Mouse (Mus musculus) lung, embryonic 14.5 days (tissue): ENCODE measurements around the gene Ttc34. TPM values are rescaled to one million over a fixed set of nuclear protein-coding genes. Genes with fewer than 3 reads are reported as not detected.

ENCODE experiments used
- ATAC-seq: fragments of 200-750 bp; cut with Nextera tagmentation; 2 replicates; pipeline ENCODE4 v1.8.0; 2017; ENCODE audit warnings: mild to moderate bottlenecking, moderate TSS enrichment, moderate library complexity; ENCODE audit not compliant: insufficient read depth
- DNase-seq: peaks from one replicate; pipeline ENCODE4 v3.0.0-alpha.2; 2015
- H3K27ac ChIP-seq: fragments of 300-500 bp; sonication (generic); 2 replicates; pipeline ENCODE4 v1.5.1; 2014; ENCODE audit warnings: low read depth, mild to moderate bottlenecking, moderate library complexity
- H3K27me3 ChIP-seq: fragments of 300-500 bp; sonication (generic); 2 replicates; pipeline ENCODE4 v1.6.1; 2014; ENCODE audit warnings: low read length, control low read depth; ENCODE audit not compliant: insufficient read depth
- H3K36me3 ChIP-seq: fragments of 300-500 bp; sonication (generic); 2 replicates; pipeline ENCODE4 v1.6.1; 2014; ENCODE audit warnings: control low read depth; ENCODE audit not compliant: insufficient read depth
- H3K4me1 ChIP-seq: fragments of 300-500 bp; sonication (generic); 2 replicates; pipeline ENCODE4 v1.6.1; 2014; ENCODE audit warnings: antibody characterized with exemption, control low read depth; ENCODE audit not compliant: insufficient read depth
- H3K4me2 ChIP-seq: fragments of 300-500 bp; sonication (generic); 2 replicates; pipeline ENCODE4 v1.6.1; 2014; ENCODE audit warnings: mild to moderate bottlenecking
- H3K4me3 ChIP-seq: fragments of 300-500 bp; sonication (generic); 2 replicates; pipeline ENCODE4 v1.5.1; 2014; ENCODE audit warnings: low read depth, low read length
- H3K9ac ChIP-seq: fragments of 300-500 bp; sonication (generic); 2 replicates; pipeline ENCODE4 v1.6.1; 2014
- H3K9me3 ChIP-seq: fragments of 300-500 bp; sonication (generic); 2 replicates; pipeline ENCODE4 v1.6.1; 2016; ENCODE audit warnings: low read depth, low read length, control low read depth
- CTCF ChIP-seq: IDR thresholded peaks from 2 replicates; pipeline ENCODE4 v1.5.1; 2016; ENCODE audit warnings: antibody characterized with exemption, low read depth
- WGBS: fragments of 180-500 bp; shearing (Covaris S2); extraction: QIAGEN DNeasy Blood & Tissue Kit; methylation state at CpG from one replicate; pipeline ENCODE4 v1.1.7; 2014; 5-methylcytosine and 5-hydroxymethylcytosine counted together
- polyA plus RNA-seq: library from polyadenylated mRNA; unstranded; fragments of >200 nt; fragmentation: Nextera tagmentation; extraction: Ambion mirVana; gene quantifications from 2 replicates; pipeline ENCODE4 v1.2.1, GENCODE M21; 2014

Ttc34 gene
- polyA plus RNA-seq: 0.12 and 0.30 TPM in 2 replicates

- WGBS: 48% methylated on average over 2 of the region's 2 CpGs
- peak; percentile 87 for TF ChIP-seq CTCF
- ATAC-seq: peak; percentile 38; the same call in 1 of the 2 replicates
- DNase-seq: peak; percentile 61
- H3K9me3 ChIP-seq: no peaks in the 10 kb centered on the region
- no peak within 1 kb of the TSS for H3K27ac ChIP-seq
- H3K27me3 ChIP-seq: no peaks in the 10 kb centered on the region
- no peak within 1 kb of the TSS for H3K4me2 ChIP-seq
- no peaks in the 10 kb centered on the region for H3K4me1 ChIP-seq
- no peak within 1 kb of the TSS for H3K4me3 ChIP-seq
- H3K36me3 ChIP-seq: no peaks in the 10 kb centered on the region
- no peak within 1 kb of the TSS for H3K9ac ChIP-seq
Observed at GRCm38 (mm10) chr4:154837170-154837569, at the start of gene Ttc34. Gene Ttc34 (plus strand): TSS chr4:154837459.

DNA sequence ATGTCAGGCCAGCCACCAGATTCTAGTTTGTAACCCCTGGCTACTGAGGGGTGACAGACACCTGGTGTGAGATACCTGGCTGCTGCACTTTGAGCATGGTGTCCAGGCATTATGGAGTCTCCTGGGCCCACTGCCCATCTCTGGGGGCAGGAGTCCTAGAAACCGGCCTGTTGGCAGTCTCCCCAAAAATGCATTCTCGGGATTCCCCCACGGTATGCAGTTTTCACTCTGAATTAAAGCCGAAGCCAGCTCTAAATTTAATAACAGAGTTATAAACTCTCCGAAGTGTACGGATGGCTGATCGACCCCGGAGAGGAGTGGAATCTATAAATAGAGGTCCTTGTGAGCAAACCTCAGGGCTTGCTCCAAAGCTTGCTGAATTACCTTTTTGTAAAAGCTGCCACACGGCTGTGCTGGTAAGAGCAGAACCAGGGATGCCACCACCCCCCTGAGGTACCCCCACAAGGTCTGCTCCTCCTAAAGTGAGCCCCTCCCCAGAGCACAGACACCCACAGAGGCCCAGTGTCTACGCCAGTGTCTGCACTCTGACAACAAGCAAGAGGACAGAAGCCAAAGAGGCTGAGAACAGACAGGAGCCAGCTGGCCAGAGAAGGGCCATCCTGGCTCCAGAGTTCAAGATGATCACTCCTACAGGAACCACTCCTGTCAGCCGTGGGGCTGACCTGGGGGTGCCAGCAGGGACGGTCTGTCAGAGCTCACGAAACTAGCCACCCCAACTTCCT, 49.1 kb upstream of the Ttc34 start:
- ATAC-seq (peak; percentile 82), DNase-seq (peak; percentile 88)
- Histone ChIP-seq H3K4me1 (peaks cover 25% of the 10 kb centered on the region; the same call in 1 of the 2 replicates), H3K36me3 (no peaks in the 10 kb centered on the region), H3K4me2 (peak overlapping the region; percentile 25; the same call in 1 of the 2 replicates), H3K27ac (peak overlapping the region; percentile 40), H3K9ac (no peak overlapping the region), H3K9me3 (no peaks in the 10 kb centered on the region), H3K27me3 (no peaks in the 10 kb centered on the region), H3K4me3 (no peak overlapping the region)
- 26% methylated on average over 13 of the region's 13 CpGs for whole genome bisulfite sequencing
- TF ChIP-seq CTCF: no peak

DNA sequence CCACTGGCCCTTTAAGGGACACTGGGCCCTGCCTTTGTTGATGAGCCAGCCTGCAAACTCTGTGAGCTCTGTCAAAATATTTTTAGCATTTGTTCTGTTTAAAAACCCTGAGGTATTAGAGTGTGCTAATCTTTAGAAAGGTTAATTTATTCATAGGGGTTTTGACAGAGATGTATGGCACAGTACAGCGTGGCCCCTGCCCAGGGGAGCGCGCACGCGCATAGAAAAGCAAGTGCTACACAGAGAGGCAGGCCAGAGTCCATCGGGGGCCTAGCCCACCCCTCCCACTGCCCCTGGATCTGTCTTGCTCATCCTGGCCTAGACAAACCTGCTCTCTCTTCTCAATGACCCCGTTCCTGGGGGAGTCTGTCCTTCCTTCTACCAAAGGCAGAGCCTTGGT, 45.4 kb upstream of the Ttc34 start:
- no peak for DNase-seq
- WGBS: 80% methylated on average over 7 of the region's 7 CpGs
- H3K27me3 ChIP-seq: no peaks in the 10 kb centered on the region

DNA sequence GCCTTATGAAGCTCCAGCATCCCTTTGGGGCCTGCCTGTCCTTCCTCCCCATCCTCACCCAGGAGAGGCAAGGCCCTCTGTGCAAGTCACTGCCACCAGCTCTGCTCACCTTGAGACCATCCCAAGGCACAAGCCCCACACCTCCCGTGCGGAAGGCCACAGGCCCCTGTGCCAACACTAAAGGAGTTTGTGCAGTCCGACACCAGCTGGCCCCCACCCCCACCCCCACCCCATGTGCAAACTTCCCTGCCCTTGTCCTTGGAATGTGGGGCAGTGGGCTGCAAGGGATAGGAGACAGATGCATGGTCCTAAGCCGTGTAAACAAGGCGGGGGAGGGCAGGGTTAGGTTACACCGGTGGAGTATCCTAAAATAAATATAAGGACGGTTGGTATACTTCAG, 43.8 kb upstream of the Ttc34 start:
- no peak overlapping the region for H3K4me3 ChIP-seq
- TF ChIP-seq CTCF: no peak
- H3K27ac ChIP-seq: no peak overlapping the region
- DNase-seq: no peak
- no peaks in the 10 kb centered on the region for H3K27me3 ChIP-seq
- H3K4me1 ChIP-seq: 0 out of 2 replicates have a peak, but pooled peaks cover 4% of the 10 kb centered on the region
- no peak overlapping the region for H3K4me2 ChIP-seq
- H3K36me3 ChIP-seq: no peaks in the 10 kb centered on the region
- no peaks in the 10 kb centered on the region for H3K9me3 ChIP-seq
- WGBS: 33% methylated on average over 7 of the region's 7 CpGs
- ATAC-seq: no peak
- H3K9ac ChIP-seq: no peak overlapping the region

More for the DNA sequence above, 45.4 kb upstream of the Ttc34 start:
- no peak overlapping the region for H3K4me3 ChIP-seq
- ATAC-seq: no peak
- no peak overlapping the region for H3K4me2 ChIP-seq
- TF ChIP-seq CTCF: no peak
- peaks cover 10% of the 10 kb centered on the region; the same call in 1 of the 2 replicates for H3K4me1 ChIP-seq
- no peaks in the 10 kb centered on the region for H3K9me3 ChIP-seq
- H3K27ac ChIP-seq: no peak overlapping the region
- H3K9ac ChIP-seq: no peak overlapping the region
- H3K36me3 ChIP-seq: no peaks in the 10 kb centered on the region

DNA sequence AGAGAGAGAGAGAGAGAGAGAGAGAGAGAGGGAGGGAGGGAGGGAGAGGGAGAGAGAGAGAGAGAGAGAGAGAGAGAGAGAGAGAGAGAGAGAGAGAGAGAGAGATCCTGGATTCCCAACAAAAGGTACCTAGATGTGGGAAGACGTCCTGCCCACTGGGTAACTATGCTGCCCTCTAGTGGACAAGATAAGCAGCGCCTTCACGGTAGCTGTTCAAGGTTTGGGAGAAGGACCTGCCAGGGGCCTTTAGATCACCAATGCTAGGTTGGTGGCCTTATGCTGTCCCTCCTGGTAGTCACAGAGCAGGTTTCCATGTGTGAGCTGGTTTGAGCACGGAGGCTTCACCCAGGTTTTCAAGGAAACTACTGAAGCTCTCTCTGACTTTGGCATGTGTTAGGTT, 39.4 kb upstream of the Ttc34 start:
- Histone ChIP-seq H3K36me3 (no peaks in the 10 kb centered on the region), H3K4me2 (no peak overlapping the region), H3K27ac (no peak overlapping the region), H3K9me3 (no peaks in the 10 kb centered on the region), H3K9ac (no peak overlapping the region), H3K4me1 (no peaks in the 10 kb centered on the region), H3K4me3 (no peak overlapping the region), H3K27me3 (peaks cover 16% of the 10 kb centered on the region)
- WGBS: 7% methylated on average over 4 of the region's 4 CpGs
- peak; percentile 90 for DNase-seq
- ATAC-seq: no peak
- peak; percentile 91 for TF ChIP-seq CTCF

DNA sequence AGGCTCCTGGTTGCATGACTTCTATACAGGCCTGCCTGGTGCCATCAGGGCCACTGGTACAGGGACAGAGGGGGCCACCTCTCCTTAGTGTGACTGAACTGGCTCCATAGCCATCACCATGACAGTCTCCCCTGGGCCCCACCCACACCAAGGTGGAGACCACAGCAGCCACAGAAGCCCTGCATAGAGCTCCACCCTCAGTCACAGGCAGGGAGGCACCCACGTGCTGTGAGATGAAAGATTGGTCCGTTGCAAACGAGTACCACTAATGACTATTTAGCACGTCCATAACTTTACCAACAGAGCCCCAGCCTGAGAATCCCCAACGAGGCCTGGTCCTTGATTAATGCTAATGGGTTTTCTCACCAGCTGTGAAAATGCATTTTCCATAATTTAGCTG, 36.7 kb upstream of the Ttc34 start:
- peaks cover 18% of the 10 kb centered on the region for H3K27me3 ChIP-seq
- DNase-seq (no peak), ATAC-seq (no peak)
- H3K36me3 ChIP-seq: no peaks in the 10 kb centered on the region
- no peak overlapping the region for H3K4me3 ChIP-seq
- H3K4me2 ChIP-seq: no peak overlapping the region
- no peak overlapping the region for H3K27ac ChIP-seq
- no peak overlapping the region for H3K9ac ChIP-seq
- no peaks in the 10 kb centered on the region for H3K9me3 ChIP-seq
- no peak for TF ChIP-seq CTCF
- WGBS: 58% methylated on average over 5 of the region's 5 CpGs
- H3K4me1 ChIP-seq: no peaks in the 10 kb centered on the region

- Histone ChIP-seq H3K27ac (no peak overlapping the region), H3K4me3 (no peak overlapping the region), H3K4me1 (no peaks in the 10 kb centered on the region), H3K27me3 (peaks cover 19% of the 10 kb centered on the region), H3K36me3 (no peaks in the 10 kb centered on the region), H3K9me3 (no peaks in the 10 kb centered on the region), H3K9ac (no peak overlapping the region), H3K4me2 (peak overlapping the region; percentile 16; the same call in 1 of the 2 replicates)
- TF ChIP-seq CTCF: no peak
- DNase-seq (no peak), ATAC-seq (no peak)
- 4% methylated on average over 26 of the region's 26 CpGs for WGBS
Observed at GRCm38 (mm10) chr4:154802210-154802609, 35.0 kb upstream of the Ttc34 start.
